Mouse (Mus musculus): ENCODE data around the gene B3gat3.
A peak's percentile ranks its signal among the peaks of the same experiment; 100 is the strongest.
"Not testable (repeated sequence)": the region's sequence is repeated elsewhere in the genome, so short reads cannot be mapped to it uniquely, and the experiment has no call there.

B3gat3 gene

DNA sequence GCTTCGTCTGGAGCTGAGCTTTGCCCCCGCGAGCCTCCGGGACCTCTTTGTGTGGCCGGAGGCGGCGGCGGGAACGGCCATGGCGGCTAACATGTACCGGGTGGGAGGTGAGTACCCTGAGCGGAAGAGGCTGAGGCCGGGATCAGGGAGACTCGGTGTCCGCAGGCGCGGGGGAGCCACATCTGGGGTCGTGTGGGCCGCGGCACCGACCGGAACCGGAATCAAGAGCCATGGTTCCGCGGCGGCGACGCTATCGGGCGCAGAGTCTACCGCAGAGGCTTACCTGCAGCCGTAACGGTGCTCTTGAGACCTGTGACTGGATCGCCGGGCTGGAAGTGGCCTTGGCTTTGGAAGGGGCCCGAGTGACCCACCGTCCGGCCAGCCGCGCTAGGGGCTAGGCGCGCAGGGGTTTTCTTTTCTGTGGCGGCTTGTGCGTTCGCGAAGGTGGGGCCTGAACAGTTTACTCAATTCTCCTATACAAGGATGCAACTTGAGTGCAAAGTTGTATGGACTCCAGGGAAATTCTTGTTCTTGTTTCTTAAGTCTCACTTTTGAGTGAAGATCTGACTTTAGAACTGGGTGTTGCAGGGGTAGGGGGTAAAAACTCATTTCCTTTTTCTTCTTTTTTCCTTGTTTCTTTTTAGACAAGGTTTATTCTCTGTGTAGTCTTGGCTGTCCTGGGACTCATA, 22.2 kb downstream of the B3gat3 start:
- no peak for DNase-seq (ENCODE audit: low spot score in 2 of 2)

DNA sequence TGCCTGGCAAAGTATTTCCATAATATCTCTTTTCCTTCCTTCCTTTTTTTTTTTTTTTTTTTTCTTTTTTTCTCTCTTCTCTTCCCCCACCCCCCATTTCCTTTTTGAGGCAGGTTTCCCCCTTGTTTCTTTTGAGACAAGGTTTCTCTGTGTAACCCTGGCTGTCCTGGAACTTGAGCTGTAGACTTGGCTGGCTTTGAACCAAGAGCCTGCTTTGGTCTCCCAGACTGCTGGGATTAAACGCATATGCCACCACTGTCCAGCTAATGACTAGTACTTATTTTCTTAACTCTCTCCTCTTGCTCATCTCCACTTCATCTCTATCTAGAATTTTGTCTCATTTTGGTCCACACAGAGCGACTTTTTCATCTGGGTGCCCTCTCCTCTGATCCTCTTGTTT, 22.9 kb downstream of the B3gat3 start:
- no peak for DNase-seq (ENCODE audit: low spot score in 2 of 2)

DNA sequence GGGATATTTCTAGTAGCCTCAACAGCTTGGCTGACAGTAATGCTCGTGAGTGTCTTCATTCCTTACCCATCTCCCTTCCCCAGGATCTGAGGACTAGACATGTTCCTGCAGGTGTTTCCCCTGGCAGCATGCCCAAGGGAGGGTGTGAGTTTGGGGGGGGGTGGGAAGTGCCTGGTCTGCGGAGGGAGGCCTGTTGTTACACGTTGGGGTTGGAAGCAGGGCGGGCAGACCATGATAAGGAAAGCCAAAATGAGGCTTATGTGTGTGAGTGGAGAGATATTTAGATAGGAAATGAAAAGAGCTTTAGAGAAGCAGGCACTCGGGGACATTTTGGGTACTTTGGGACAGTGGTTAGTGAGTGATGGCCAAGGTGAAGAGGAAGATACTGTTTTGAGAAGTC, 23.9 kb downstream of the B3gat3 start:
- DNase-seq (ENCODE audit: low spot score in 2 of 2): no peak

DNA sequence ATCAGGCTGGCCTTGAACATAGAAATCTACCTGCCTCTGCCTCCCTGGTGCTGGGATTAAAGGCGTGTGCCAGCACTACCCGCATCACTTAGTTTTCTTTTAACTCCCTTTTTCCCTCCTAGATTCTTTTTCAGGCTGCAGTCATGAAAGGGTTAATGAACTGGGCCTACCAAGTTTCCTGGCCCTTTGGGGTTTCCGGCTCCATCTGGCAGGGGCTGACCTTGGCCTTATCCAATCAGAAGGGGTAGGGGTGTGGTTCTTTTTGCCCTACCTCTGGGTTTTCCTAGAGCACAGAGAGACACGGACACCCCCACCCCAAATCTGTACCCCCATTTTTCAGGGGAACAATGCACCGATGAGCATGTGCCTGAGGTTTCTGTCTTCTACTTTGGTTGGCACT, 24.6 kb downstream of the B3gat3 start:
- no peak for DNase-seq (ENCODE audit: low spot score in 2 of 2)

DNA sequence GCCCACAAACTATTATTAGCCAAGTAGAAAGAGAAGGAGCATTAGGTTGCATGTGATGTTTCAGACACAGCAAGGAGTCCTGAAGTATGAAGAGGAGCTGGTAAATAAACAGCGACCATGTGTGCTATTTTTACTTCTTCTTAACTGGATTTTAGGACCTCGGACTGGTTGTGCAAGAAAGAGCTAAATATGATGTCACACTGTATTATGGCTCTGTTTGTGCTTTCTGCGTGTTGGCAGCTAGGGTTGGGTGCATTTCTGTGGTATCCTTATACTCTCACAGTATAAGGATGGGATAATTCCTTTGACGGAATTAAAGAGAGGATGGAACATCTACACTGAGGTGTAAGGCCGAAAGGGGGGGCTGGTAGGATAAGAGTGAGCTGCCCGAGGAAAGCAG, 25.1 kb downstream of the B3gat3 start:
- no peak for DNase-seq (ENCODE audit: low spot score in 2 of 2)

DNA sequence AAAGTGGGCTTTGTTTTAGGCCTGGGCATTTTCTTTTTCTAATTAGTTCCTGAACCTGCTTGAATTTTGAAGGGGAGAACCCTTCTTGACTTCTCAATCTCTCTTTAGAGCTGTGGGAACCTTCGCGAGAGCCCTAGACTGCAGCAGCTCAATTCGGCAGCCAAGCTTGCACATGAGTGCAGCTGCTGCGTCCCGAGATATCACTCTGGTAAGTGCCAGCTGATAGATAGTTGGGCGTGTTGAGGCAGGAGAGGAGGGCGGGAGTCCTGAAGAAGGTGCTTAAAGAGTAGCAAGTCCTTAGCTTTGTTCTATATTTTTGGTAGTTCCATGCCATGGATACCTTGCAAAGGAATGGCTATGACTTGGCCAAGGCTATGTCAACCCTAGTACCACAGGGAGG, 26.8 kb downstream of the B3gat3 start:
- no peak for DNase-seq (ENCODE audit: low spot score in 2 of 2)

DNA sequence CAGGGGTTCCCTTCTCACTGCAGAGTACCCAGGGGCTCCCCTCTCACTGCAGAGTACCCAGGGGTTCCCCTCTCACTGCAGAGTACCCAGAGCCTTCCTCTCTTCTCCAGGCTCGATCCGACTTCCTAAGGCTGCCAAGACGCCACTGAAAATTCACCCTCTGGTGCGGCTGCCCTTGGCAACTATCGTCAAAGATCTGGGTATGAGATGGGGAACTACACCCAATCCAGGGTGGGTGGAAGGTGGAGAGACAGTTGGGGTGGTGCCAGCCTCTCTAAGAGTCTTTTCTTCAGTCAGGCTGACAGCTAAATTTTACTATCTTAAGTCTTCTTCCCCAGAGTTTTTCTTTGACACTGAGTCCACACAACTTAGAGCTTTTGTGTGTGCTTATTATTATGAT, 30.0 kb downstream of the B3gat3 start:
- DNase-seq (ENCODE audit: low spot score in 2 of 2): no peak

DNA sequence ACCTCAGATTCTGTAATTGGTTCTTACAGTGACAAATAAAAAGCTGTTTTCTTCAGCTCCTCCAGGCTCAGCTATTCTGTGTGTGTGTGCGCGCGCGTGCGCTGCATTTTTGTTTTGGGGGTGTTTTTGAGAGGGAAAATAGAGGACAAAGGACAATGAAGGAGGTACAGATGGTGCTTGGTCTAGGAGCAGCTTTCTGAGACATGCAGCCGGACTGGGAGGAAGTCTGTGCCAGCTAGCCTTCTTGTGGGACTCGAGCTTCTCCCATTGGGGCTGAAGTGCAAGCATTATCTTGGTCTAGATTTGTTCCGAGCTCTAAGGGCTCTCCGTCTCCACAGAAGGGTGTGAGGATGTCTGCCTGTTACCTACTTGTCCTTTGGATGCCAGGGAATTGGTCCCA, 32.1 kb downstream of the B3gat3 start:
- DNase-seq (ENCODE audit: low spot score in 2 of 2): no peak

DNA sequence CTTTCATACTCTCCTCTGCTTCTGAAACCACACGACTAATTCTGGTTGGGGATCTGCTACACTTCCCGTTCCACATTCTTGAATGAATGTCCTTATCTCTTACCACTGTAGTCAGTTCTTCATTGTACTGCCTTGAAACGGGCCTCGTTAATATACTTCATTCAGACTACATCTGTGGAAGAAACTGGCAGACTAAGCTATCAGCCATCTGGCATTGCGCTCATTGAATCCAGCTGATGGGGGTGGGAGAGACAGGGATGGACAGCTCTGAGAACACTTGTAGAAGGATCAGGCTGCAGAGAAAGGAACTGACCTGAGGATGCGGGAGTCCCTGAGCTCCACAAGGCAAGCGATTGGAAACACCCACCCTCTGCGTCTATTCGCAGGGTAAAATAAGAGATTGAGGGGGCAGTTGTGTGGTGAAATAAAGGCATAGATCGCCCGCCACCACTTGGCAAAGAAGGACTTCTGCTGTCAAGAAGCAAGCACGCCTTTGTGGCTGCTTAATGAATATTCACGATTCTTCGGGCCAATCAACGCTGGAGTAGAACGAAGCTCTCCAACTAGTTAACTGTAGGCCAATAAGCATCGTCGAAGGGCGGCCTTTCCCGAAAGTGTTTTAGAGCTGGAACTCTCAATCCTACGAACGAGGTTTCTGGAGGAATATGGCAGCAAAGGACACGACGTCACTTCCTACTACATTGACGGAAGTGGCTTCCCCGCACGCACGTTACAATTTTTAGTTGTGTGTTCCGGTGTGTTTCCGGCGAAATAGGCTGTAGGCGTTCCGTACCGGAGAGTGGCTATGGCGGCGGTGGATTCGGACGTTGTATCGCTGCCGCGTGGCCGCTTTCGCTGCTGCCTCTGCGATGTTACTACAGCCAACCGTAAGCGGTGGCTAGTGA, 33.2 kb downstream of the B3gat3 start, which contains the start of gene Tut1:
TSS of gene Tut1 (plus strand) at position 713 of the 905 bp plus-strand sequence.
- peak; percentile 89 to 92 for DNase-seq (ENCODE audit: low spot score in 2 of 2)

DNA sequence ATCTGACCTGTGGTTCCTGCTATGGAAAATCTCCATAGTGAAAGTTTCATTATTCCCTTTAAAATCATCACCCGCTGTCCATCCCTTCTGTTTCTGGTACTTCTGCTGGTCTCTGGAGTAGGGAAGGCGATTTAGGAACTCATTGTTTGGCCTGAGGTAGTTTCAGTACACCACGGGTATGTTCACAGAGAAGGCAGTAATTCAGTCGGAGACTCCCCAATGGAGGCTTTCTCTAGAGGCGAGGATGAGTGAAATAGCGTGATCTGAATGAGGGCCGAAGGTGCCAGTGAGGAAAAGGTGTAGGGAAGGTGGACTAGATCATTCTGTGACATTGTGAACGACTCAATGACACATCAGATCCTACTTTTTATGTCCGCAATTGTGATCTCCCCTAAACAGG, 34.0 kb downstream of the B3gat3 start:
- no peak for DNase-seq (ENCODE audit: low spot score in 2 of 2)

DNA sequence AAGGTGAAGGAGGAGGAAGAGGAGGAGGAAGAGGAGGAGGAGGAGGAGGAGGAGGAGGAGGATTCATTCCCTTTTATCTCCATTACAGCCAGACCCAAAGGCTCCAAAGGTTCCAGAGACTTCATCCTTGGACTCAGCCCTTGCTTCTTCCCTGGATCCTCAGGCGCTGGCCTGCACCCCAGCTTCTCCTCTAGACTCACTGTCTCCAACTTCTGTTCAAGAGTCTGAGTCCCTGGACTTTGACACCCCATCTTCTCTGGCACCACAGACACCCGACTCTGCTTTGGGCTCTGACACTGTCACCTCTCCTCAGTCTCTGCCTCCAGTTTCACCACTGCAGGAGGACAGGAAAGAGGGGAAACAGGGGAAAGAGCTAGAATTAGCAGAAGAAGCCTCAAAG, 42.1 kb downstream of the B3gat3 start:
- no peak for DNase-seq (ENCODE audit: low spot score in 2 of 2)

DNA sequence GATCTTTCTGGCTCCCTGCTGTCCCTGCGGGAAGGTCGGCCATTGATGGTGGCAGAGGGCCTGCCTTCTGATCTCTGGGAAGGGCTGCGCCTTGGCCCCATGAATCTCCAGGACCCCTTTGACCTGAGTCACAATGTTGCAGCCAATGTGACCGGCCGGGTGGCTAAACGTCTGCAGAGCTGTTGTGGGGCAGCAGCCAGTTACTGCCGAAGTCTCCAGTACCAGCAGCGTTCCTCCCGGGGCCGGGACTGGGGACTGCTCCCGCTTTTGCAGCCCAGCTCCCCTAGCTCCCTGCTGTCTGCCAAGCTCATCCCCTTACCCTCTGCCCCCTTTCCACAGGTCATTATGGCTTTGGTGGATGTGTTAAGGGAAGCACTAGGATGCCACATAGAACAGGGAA, 44.9 kb downstream of the B3gat3 start:
- DNase-seq (ENCODE audit: low spot score in 2 of 2): no peak

DNA sequence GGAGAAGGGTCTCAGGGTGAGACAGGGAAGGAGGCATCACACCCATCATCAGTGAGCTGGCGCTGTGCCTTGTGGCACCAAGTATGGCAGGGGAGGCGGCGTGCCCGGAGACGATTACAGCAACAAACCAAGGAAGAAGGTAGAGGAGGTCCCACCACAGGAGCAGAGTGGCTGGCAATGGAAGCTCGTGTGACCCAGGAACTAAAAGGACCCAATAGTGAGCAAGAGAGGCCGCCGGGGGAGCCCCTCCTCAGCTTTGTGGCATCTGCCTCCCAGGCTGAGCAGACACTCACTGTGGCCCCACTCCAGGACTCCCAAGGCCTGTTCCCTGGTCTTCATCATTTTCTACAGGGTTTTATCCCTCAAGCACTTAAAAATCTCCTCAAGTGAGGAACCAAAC, 45.6 kb downstream of the B3gat3 start:
- no peak for DNase-seq (ENCODE audit: low spot score in 2 of 2)

DNA sequence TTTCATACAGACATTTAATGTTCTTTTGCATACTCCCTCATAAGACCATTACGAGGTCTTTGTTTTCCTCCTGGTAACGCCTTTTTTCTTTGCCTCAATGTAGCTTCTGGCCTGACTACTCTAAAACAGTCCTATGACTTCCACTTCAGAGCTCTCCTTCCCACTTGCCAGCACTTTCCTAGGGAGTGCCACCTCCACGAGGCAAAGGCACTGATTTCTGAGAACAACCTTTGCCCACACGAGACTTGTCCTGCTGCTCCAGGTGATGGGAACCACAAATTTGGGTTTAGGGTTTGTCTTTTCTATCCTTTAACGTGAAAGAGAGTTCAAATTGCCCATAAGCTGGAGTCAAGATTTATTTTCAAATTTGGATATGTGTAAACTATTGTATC, 46.0 kb downstream of the B3gat3 start:
- no peak for DNase-seq (ENCODE audit: low spot score in 2 of 2)

DNA sequence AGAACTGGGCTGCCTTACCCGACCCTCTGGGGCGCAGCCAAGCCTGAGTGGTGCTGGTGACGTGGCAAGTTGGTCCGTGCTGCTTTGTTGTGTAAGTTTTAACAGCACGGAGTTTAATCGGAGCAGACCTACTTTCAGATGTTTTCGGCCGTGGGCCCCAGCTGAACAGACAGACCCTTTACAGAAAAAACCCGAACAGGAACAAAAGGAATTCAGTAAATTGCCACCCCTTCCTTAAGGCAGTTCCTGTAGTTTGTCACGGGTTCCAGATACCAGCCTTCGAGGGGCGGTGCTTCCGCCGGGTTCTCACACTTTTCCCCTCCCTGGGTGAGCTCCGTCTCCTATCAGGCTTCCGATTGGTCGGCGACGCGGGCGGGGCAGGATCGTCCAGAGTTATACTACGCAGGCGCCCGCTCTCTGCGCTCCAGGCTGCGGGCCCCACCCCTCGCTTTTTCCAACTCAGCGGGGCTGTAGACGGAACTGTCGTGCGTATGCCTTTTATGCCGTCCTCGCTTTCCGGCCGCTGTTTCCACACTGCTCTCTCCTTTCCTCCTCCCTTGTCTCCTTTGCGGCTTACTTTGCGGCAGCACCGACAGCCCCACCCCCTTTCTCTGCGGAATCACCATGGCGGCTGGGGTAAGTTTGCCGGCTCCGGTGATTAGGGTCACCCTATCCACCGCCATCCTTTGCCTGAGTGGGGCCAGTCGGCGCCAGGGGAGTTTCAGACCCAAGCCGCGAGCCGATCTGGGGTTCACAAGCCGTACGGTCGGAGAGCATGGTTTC, 46.6 kb downstream of the B3gat3 start, which contains the start of gene Eef1g:
TSS of gene Eef1g (plus strand) at position 452 of the 783 bp plus-strand sequence.
- DNase-seq (ENCODE audit: low spot score in 2 of 2): peak; percentile 97 to 98

DNA sequence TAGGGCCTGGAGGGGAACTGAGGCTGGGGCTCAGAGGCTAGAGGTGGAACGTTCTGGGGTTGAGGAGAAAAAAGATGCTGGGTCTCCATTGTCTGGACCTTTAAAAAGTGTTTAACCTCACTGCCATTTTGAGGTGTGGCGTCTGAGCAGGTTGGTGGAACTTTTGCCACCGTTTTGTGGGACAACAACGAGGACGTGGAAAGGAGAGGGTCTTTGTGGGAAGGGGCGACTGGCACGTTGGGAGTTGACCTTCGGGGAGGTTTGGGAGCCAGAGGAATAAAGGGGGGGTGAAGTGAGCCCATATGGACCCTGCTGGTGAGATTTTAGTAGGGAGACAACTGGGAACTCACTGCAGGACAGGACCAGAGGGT, 47.2 kb downstream of the B3gat3 start:
- no peak for DNase-seq (ENCODE audit: low spot score in 2 of 2)

DNA sequence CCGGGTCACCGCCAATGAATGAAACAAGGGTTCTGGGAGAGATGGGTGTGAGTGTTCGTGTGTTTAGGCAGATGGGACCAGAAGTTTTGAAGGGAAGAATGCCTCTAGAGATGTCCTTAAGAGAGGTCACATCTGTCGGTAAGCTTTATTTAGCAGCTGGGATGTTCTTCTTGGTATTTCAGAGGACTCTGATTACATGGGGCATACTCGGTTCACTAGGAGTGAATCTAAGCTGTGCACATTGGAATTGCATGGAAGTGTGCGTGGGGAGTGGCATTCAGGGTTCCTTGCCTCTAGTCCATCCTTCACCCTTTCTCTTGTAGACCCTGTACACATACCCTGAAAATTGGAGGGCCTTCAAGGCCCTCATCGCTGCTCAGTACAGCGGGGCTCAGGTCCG, 47.7 kb downstream of the B3gat3 start:
- no peak for DNase-seq (ENCODE audit: low spot score in 2 of 2)

DNA sequence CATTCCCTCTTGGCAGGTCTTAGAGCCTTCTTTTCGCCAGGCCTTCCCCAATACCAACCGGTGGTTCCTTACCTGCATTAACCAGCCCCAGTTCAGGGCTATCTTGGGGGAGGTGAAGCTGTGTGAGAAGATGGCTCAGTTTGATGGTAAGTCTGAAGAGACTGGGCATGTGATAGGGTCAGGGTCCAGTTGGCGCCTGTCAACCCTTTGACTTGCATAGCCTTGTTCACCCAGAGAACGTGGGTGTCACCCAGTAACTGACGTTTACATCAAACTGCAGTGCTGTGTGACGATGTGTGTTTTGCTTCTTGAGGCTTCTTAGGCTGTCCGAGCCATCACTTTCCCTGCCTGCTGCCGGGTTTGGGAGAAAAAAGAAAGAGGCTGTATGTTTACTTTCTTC, 52.3 kb downstream of the B3gat3 start:
- not testable (repeated sequence) for DNase-seq (ENCODE audit: low spot score in 2 of 2)

DNA sequence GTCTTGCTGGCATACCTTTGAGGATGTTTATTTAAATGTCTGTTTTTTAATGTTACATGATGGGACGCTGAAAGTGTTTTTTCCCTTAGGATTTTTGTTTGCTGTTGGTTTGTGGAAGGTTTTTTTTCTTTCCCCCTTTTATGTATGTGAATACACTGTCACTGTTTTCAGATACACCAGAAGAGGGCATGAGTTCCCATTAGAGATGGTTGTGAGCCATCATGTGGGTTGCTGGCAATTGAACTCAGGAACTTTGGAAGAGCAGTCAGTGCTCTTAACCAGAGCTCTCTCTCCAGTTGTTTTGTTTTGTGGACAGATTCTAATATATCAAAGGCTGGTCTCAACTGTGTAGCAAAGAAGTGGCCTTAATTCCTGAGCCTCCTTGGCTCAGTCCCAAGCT, 54.5 kb downstream of the B3gat3 start:
- no peak for DNase-seq (ENCODE audit: low spot score in 2 of 2)

DNA sequence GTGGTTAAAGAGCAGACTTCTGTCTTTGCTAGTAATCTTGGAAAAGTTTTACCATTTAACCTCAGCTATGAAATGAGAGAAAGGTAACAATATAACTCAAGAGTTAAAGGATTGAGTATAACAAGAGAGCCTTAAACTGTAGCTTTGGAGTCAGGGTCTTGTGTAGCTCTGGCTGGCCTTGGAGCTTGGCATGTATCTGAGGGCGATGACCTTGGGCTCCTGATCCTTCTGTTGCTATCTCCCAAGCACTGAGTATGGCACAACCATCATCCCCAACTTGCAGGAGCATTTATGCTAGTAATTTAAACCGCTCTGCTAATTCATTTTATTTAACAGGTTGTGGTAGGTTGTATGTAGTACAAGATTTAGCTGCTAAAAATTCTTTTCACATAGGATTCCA, 55.3 kb downstream of the B3gat3 start:
- no peak for DNase-seq (ENCODE audit: low spot score in 2 of 2)

DNA sequence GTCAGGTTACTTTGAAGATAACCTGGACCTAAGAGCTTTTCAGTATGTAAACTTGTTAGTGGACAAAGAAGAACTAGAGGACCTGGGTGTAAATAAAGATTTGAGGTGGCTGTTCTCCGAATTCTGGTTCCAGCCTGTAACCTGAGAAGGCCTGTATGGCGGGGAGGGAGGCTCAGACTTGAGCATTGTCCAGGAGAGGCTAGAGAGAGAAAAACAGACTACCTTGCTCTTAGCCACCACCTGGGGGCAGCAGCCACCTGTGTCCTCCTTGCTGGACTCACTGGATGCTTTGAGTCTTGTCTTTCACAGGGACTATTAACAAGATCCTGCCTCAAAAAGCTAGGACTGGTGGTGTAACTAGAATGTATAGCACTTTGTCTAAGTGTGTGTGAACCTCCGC, 56.4 kb downstream of the B3gat3 start:
- no peak for DNase-seq (ENCODE audit: low spot score in 2 of 2)
